Mouse (Mus musculus) heart, postnatal 4 days (tissue): ENCODE measurements around the gene Lclat1. TPM values are rescaled to one million over a fixed set of nuclear protein-coding genes. Genes with fewer than 3 reads are reported as not detected.
A peak's percentile ranks its signal among the peaks of the same experiment; 100 is the strongest.
"Not testable (repeated sequence)": the region's sequence is repeated elsewhere in the genome, so short reads cannot be mapped to it uniquely, and the experiment has no call there.

Experiments
- DNase-seq: peaks from one replicate; pipeline ENCODE4 v3.0.0; 2021
- total RNA-seq, 2 experiments: library from RNA; stranded (reverse); gene quantifications; 2 replicates each; pipeline ENCODE4 v1.2.3; 2021

Gene Lclat1
- total RNA-seq, 2 experiments from 2014 or later: 160 to 168 TPM

- no peak for DNase-seq
Measured at GRCm38 (mm10) chr17:73142029-73142428, 34.2 kb downstream of the Lclat1 start.

GRCm38 (mm10) chr17:73142445-73142844, 34.7 kb downstream of the Lclat1 start:
- no peak for DNase-seq

GRCm38 (mm10) chr17:73145426-73145825, 37.6 kb downstream of the Lclat1 start:
- no peak for DNase-seq

- DNase-seq: no peak
Measured at GRCm38 (mm10) chr17:73148607-73149006, 40.8 kb downstream of the Lclat1 start.

GRCm38 (mm10) chr17:73152790-73153525, 45.2 kb downstream of the Lclat1 start:
- DNase-seq: not testable (repeated sequence)

- DNase-seq: no peak
Measured at GRCm38 (mm10) chr17:73153672-73154071, 45.9 kb downstream of the Lclat1 start.

- no peak for DNase-seq
Measured at GRCm38 (mm10) chr17:73156606-73157005, 48.8 kb downstream of the Lclat1 start.

GRCm38 (mm10) chr17:73161795-73162194, 54.0 kb downstream of the Lclat1 start:
- DNase-seq: no peak

- DNase-seq: no peak
Measured at GRCm38 (mm10) chr17:73162445-73163208, 54.8 kb downstream of the Lclat1 start.

GRCm38 (mm10) chr17:73163597-73163996, 55.8 kb downstream of the Lclat1 start:
- no peak for DNase-seq

GRCm38 (mm10) chr17:73164121-73164520, 56.3 kb downstream of the Lclat1 start:
- no peak for DNase-seq

GRCm38 (mm10) chr17:73169461-73169860, 61.7 kb downstream of the Lclat1 start:
- no peak for DNase-seq

- DNase-seq: no peak
Measured at GRCm38 (mm10) chr17:73170141-73170540, 62.4 kb downstream of the Lclat1 start.

- DNase-seq: peak; percentile 79
Measured at GRCm38 (mm10) chr17:73174083-73174562, 66.3 kb downstream of the Lclat1 start.

GRCm38 (mm10) chr17:73175720-73176119, 67.9 kb downstream of the Lclat1 start:
- DNase-seq: no peak

- DNase-seq: no peak
Measured at GRCm38 (mm10) chr17:73177079-73177478, 69.3 kb downstream of the Lclat1 start.

- no peak for DNase-seq
Measured at GRCm38 (mm10) chr17:73186929-73187328, 79.1 kb downstream of the Lclat1 start.

GRCm38 (mm10) chr17:73194146-73194545, 86.4 kb downstream of the Lclat1 start:
- no peak for DNase-seq

- no peak for DNase-seq
Measured at GRCm38 (mm10) chr17:73194575-73194974, 86.8 kb downstream of the Lclat1 start.

GRCm38 (mm10) chr17:73195074-73195723, 87.4 kb downstream of the Lclat1 start:
- no peak for DNase-seq

- peak; percentile 54 for DNase-seq
Measured at GRCm38 (mm10) chr17:73196139-73196538, 88.4 kb downstream of the Lclat1 start.

GRCm38 (mm10) chr17:73197724-73198123, 89.9 kb downstream of the Lclat1 start:
- DNase-seq: no peak

GRCm38 (mm10) chr17:73199387-73199786, 91.6 kb downstream of the Lclat1 start:
- DNase-seq: no peak
